Mouse (Mus musculus) liver, embryonic 14.5 days (tissue): ENCODE data around the gene Ctnnb1. TPM values are rescaled to one million over a fixed set of nuclear protein-coding genes. Genes with fewer than 3 reads are reported as not detected.

Source experiments
- ATAC-seq: fragments of 200-750 bp; cut with Nextera tagmentation; 2 replicates; pipeline ENCODE4 v1.8.0; 2017; ENCODE audit warnings: moderate number of reproducible peaks, mild to moderate bottlenecking, moderate library complexity; ENCODE audit not compliant: insufficient read depth
- DNase-seq, 3 experiments: peaks; one replicate each; pipeline ENCODE4 v3.0.0-alpha.2; 2012 to 2013; ENCODE audit warnings: low read depth in 3 of 3, low spot score in 3 of 3
- H3K27ac ChIP-seq: fragments of 300-500 bp; sonication (generic); 2 replicates; pipeline ENCODE4 v1.5.1; 2014; ENCODE audit warnings: moderate library complexity, mild to moderate bottlenecking, control low read depth, inconsistent platforms
- H3K27me3 ChIP-seq: fragments of 300-500 bp; sonication (generic); 2 replicates; pipeline ENCODE4 v1.6.1; 2014; ENCODE audit warnings: mild to moderate bottlenecking, low read length, moderate library complexity; ENCODE audit not compliant: control insufficient read depth, insufficient read depth
- H3K36me3 ChIP-seq: fragments of 300-500 bp; sonication (generic); replicated peaks from 2 replicates; pipeline ENCODE4 v1.6.1; 2014; ENCODE audit warnings: low read depth; ENCODE audit not compliant: control insufficient read depth, insufficient read depth
- H3K4me1 ChIP-seq, 2 experiments: fragments of 200-500 bp in 1 of 2; fragments of 300-500 bp in 1 of 2; sonication (generic) in 1 of 2; replicated peaks; 2 replicates each; pipeline ENCODE4 v1.6.1; 2012 to 2014; ENCODE audit warnings: antibody characterized with exemption in 1 of 2, inconsistent platforms in 1 of 2, low read length in 1 of 2; ENCODE audit not compliant: control insufficient read depth in 2 of 2, insufficient read depth in 2 of 2
- H3K4me2 ChIP-seq: fragments of 300-500 bp; sonication (generic); 2 replicates; pipeline ENCODE4 v1.6.1; 2014; ENCODE audit warnings: low read depth, mild to moderate bottlenecking, control low read depth, moderate library complexity
- H3K4me3 ChIP-seq, 2 experiments: fragments of 200-500 bp in 1 of 2; fragments of 300-500 bp in 1 of 2; sonication (generic) in 1 of 2; 2 replicates each; pipeline ENCODE4 v1.5.1; 2012 to 2014; ENCODE audit warnings: low read depth in 2 of 2, low read length in 2 of 2, mild to moderate bottlenecking in 2 of 2, control low read depth in 1 of 2, inconsistent platforms in 1 of 2, moderate library complexity in 1 of 2; ENCODE audit not compliant: insufficient read depth in 1 of 2
- H3K9ac ChIP-seq: fragments of 300-500 bp; sonication (generic); replicated peaks from 2 replicates; pipeline ENCODE4 v1.6.1; 2014; ENCODE audit warnings: mild to moderate bottlenecking, control low read depth, moderate library complexity
- H3K9me3 ChIP-seq: fragments of 300-500 bp; sonication (generic); 2 replicates; pipeline ENCODE4 v1.6.1; 2016; ENCODE audit warnings: low read length, mixed read lengths; ENCODE audit not compliant: control insufficient read depth
- CTCF ChIP-seq: IDR thresholded peaks from 2 replicates; pipeline ENCODE4 v1.5.1; 2016; ENCODE audit warnings: antibody characterized with exemption, low read depth, control low read depth
- EP300 ChIP-seq: IDR thresholded peaks from 2 replicates; pipeline ENCODE4 v1.6.1; 2016; ENCODE audit warnings: antibody characterized with exemption, low read depth
- WGBS: fragments of 180-500 bp; shearing (Covaris S2); extraction: QIAGEN DNeasy Blood & Tissue Kit; methylation state at CpG from one replicate; pipeline ENCODE4 v1.1.7; 2014; ENCODE audit not compliant: insufficient replicate concordance; 5-methylcytosine and 5-hydroxymethylcytosine counted together
- polyA plus RNA-seq, 2 experiments: library from polyadenylated mRNA; depleted of rRNA in 1 of 2; stranded (reverse) in 1 of 2; unstranded in 1 of 2; fragments of >200 nt; fragmentation: Nextera tagmentation in 1 of 2; extraction: Ambion mirVana in 1 of 2; gene quantifications; 2 replicates each; pipeline versions ENCODE4 v1.2.1 to v1.2.3; 2012 to 2014

Ctnnb1 gene
- polyA plus RNA-seq (2012; rRNA removed), result 61.0 and 69.5 TPM in 2 replicates
- polyA plus RNA-seq (2014; fragmentation: Nextera tagmentation; extraction: Ambion mirVana), result 105 and 124 TPM in 2 replicates

DNA sequence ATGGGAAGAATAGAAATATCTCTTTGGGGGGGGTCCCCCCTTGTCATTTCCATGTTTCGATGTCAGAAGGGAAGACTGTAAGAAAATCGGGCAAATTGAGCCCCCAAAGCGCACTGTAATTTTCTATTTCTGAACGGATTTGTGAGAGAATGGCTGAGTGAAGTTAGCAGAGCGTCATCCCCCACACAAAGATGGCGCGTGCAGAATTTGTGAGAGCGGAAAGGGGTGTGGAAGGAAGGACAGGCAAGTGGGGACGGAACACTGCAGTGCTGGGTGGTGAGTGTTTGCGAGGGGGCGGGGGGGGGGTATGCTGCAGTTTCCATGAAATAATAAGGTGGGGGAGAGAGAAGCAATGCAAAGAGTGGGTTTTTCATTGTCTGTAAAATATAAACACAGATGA lies at the start of gene Ctnnb1:
Ctnnb1 (plus strand) TSS at position 136 of the 400 bp plus-strand sequence.
- Histone ChIP-seq H3K4me1 (peaks cover 0 to 2% of the 10 kb centered on the region in 2 experiments; a peak in 1 of 4 replicates), H3K27ac (no peak within 1 kb of the TSS), H3K36me3 (no peaks in the 10 kb centered on the region), H3K27me3 (no peaks in the 10 kb centered on the region), H3K4me3 (no peak within 1 kb of the TSS), H3K9me3 (no peaks in the 10 kb centered on the region), H3K4me2 (no peak within 1 kb of the TSS), H3K9ac (no peak within 1 kb of the TSS)
- ATAC-seq (no peak), DNase-seq (no peak)
- TF ChIP-seq EP300 (no peak), CTCF (no peak)
- 77% methylated on average over 11 of the region's 11 CpGs for WGBS

GRCm38 (mm10) chr9:120880286-120880685 lies 48.7 kb upstream of the Ctnnb1 start:
- H3K4me3 ChIP-seq, result no peak overlapping the region
- H3K4me2 ChIP-seq, result no peak overlapping the region
- no peaks in the 10 kb centered on the region for H3K27me3 ChIP-seq
- no peak overlapping the region for H3K27ac ChIP-seq
- no peak for ATAC-seq
- peaks cover 0 to 13% of the 10 kb centered on the region in 2 experiments; a peak in 1 of 4 replicates for H3K4me1 ChIP-seq
- no peaks in the 10 kb centered on the region for H3K36me3 ChIP-seq
- H3K9ac ChIP-seq, result no peak overlapping the region
- TF ChIP-seq CTCF, result no peak
- no peak for TF ChIP-seq EP300
- no peaks in the 10 kb centered on the region for H3K9me3 ChIP-seq
- no peak for DNase-seq
- 63% methylated on average over 9 of the region's 9 CpGs for WGBS

GRCm38 (mm10) chr9:120881121-120881520 lies 47.9 kb upstream of the Ctnnb1 start:
- DNase-seq (no peak), ATAC-seq (no peak)
- H3K9ac ChIP-seq, result no peak overlapping the region
- no peak for TF ChIP-seq EP300
- TF ChIP-seq CTCF, result no peak
- H3K27me3 ChIP-seq, result no peaks in the 10 kb centered on the region
- no peaks in the 10 kb centered on the region for H3K36me3 ChIP-seq
- H3K27ac ChIP-seq, result no peak overlapping the region
- H3K4me3 ChIP-seq, result no peak overlapping the region
- WGBS, result 60% methylated on average over 15 of the region's 15 CpGs
- no peaks in the 10 kb centered on the region for H3K9me3 ChIP-seq
- no peak overlapping the region for H3K4me2 ChIP-seq
- H3K4me1 ChIP-seq, result peaks cover 0 to 13% of the 10 kb centered on the region in 2 experiments; a peak in 1 of 4 replicates

DNA sequence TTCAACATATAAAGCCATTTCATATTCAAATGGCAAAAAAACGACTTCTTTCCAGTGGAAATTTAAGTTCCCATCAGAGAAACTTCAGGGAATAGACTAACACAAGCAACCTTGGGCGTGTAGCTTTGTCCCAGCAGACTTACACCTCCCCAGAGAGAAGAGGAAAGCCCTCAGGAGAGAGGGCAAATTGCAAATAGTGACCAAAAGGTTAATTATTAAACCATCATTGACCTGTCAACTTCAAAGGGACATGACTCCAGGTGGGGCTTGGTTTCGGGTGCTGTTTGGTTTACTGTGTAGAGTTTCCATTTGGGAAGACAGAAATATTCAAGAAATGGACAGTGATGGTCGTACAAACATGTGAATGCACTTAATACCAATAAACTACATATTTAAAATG lies 47.2 kb upstream of the Ctnnb1 start:
- Histone ChIP-seq H3K9ac (no peak overlapping the region), H3K4me3 (no peak overlapping the region), H3K36me3 (no peaks in the 10 kb centered on the region), H3K4me1 (peaks cover 0 to 13% of the 10 kb centered on the region in 2 experiments; a peak in 1 of 4 replicates), H3K9me3 (no peaks in the 10 kb centered on the region), H3K4me2 (no peak overlapping the region), H3K27me3 (no peaks in the 10 kb centered on the region), H3K27ac (no peak overlapping the region)
- WGBS, result 37% methylated on average over 4 of the region's 4 CpGs
- peak; percentile 48; the same call in 1 of the 2 replicates for ATAC-seq
- DNase-seq, result peak in 2 of 3 experiments; percentile 22 to 23
- no peak for TF ChIP-seq CTCF
- TF ChIP-seq EP300, result no peak

GRCm38 (mm10) chr9:120884726-120885125 lies 44.3 kb upstream of the Ctnnb1 start:
- peaks cover 0 to 13% of the 10 kb centered on the region in 2 experiments; a peak in 1 of 4 replicates for H3K4me1 ChIP-seq
- no peak overlapping the region for H3K4me2 ChIP-seq
- TF ChIP-seq EP300, result no peak
- TF ChIP-seq CTCF, result no peak
- H3K27ac ChIP-seq, result no peak overlapping the region
- WGBS, result 61% methylated on average over 10 of the region's 10 CpGs
- no peaks in the 10 kb centered on the region for H3K36me3 ChIP-seq
- H3K27me3 ChIP-seq, result no peaks in the 10 kb centered on the region
- H3K9me3 ChIP-seq, result no peaks in the 10 kb centered on the region
- no peak overlapping the region for H3K4me3 ChIP-seq
- ATAC-seq (no peak), DNase-seq (no peak)
- H3K9ac ChIP-seq, result no peak overlapping the region
